Mouse (Mus musculus): ENCODE results near the gene Foxj2. TPM values are rescaled to one million over a fixed set of nuclear protein-coding genes. Genes with fewer than 3 reads are reported as not detected.

Gene Foxj2
- 5.0 and 5.4 TPM in 2 replicates for polyA plus RNA-seq (2014; fragmentation: Nextera tagmentation; extraction: Ambion mirVana)

- H3K4me1 ChIP-seq (replicated peaks; ENCODE audit: control insufficient read depth, insufficient read depth, low read length), result peaks cover 7% of the 10 kb centered on the region; the same call in 1 of the 2 replicates
- peak; percentile 87 for ATAC-seq (replicated peaks; ENCODE audit: low FRiP score)
- no peaks in the 10 kb centered on the region for H3K27me3 ChIP-seq (ENCODE audit: control insufficient read depth, insufficient read depth, low read length)
- no peaks in the 10 kb centered on the region for H3K36me3 ChIP-seq (ENCODE audit: control insufficient read depth, insufficient read depth, low read length)
- 3% methylated on average over 43 of the region's 61 CpGs for WGBS
- peak within 1 kb of the TSS; percentile 57 for H3K4me2 ChIP-seq (ENCODE audit: low read depth, low read length, severe bottlenecking)
- no peak within 1 kb of the TSS for H3K27ac ChIP-seq (ENCODE audit: low read depth, low read length)
- no peaks in the 10 kb centered on the region for H3K9me3 ChIP-seq (ENCODE audit: control insufficient read depth, low read length)
- peak; percentile 84 for DNase-seq (ENCODE audit: low spot score)
- H3K4me3 ChIP-seq (ENCODE audit: low read depth, low read length), result peak within 1 kb of the TSS; percentile 82
- peak within 1 kb of the TSS; percentile 87 for H3K9ac ChIP-seq (ENCODE audit: low read length)
These were observed at the start of gene Foxj2 for GRCm38 (mm10) chr6:122819306-122820070. Foxj2 (plus strand) TSS chr6:122819914.

GRCm38 (mm10) chr6:122770760-122771315, 48.9 kb upstream of the Foxj2 start:
- Histone ChIP-seq H3K27ac (ENCODE audit: low read depth, low read length) (no peak overlapping the region), H3K4me1 (replicated peaks; ENCODE audit: control insufficient read depth, insufficient read depth, low read length) (no peaks in the 10 kb centered on the region; the same call in 1 of the 2 replicates), H3K9ac (ENCODE audit: low read length) (no peak overlapping the region), H3K27me3 (ENCODE audit: control insufficient read depth, insufficient read depth, low read length) (no peaks in the 10 kb centered on the region), H3K36me3 (ENCODE audit: control insufficient read depth, insufficient read depth, low read length) (no peaks in the 10 kb centered on the region), H3K4me2 (ENCODE audit: low read depth, low read length, severe bottlenecking) (no peak overlapping the region), H3K9me3 (ENCODE audit: control insufficient read depth, low read length) (no peaks in the 10 kb centered on the region), H3K4me3 (ENCODE audit: low read depth, low read length) (no peak overlapping the region)
- WGBS, result 94% methylated on average over 11 of the region's 11 CpGs
- DNase-seq (ENCODE audit: low spot score) (no peak), ATAC-seq (replicated peaks; ENCODE audit: low FRiP score) (no peak)

DNA sequence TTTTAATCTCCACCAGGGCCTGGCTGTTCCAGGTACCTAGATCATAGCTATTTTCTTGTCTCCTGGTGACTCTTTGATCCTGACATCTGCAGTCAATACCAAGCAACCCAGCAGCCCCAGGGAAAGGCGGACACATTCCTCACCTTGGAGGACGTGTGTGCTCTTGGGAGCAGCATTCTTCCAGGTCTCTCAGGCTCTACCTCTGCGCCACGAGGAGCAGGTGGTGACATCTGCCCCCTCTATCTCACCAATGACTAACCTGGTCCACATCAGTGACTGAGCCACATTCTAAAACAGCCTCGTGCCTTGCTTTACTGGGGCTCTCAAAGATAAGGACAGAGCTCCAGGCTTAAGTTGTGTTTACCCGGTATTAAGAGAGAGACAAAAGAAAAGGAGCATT, 47.0 kb upstream of the Foxj2 start:
- H3K4me3 ChIP-seq (ENCODE audit: low read depth, low read length), result no peak overlapping the region
- H3K27me3 ChIP-seq (ENCODE audit: control insufficient read depth, insufficient read depth, low read length), result no peaks in the 10 kb centered on the region
- H3K4me2 ChIP-seq (ENCODE audit: low read depth, low read length, severe bottlenecking), result no peak overlapping the region
- no peaks in the 10 kb centered on the region; the same call in 1 of the 2 replicates for H3K4me1 ChIP-seq (replicated peaks; ENCODE audit: control insufficient read depth, insufficient read depth, low read length)
- WGBS, result 59% methylated on average over 6 of the region's 6 CpGs
- no peaks in the 10 kb centered on the region for H3K9me3 ChIP-seq (ENCODE audit: control insufficient read depth, low read length)
- no peaks in the 10 kb centered on the region for H3K36me3 ChIP-seq (ENCODE audit: control insufficient read depth, insufficient read depth, low read length)
- H3K27ac ChIP-seq (ENCODE audit: low read depth, low read length), result no peak overlapping the region
- DNase-seq (ENCODE audit: low spot score) (no peak), ATAC-seq (replicated peaks; ENCODE audit: low FRiP score) (no peak)
- H3K9ac ChIP-seq (ENCODE audit: low read length), result no peak overlapping the region

DNA sequence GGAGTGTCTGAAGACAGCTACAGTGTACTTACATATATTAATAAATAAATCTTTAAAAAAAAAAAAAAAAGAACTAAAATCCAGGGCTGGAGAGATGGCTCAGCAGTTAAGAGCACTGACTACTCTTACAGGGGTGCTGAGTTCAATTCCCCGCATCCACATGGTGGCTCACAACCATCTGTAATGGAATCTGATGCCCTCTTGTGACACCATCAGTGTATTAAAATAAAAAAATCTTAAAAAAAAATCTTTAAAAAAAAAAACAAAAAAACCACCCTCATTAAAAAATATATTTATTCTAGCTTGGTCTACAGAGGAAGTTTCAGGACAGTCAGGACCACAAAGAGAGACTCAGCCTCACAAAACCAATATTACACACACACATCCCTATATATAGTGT, 45.4 kb upstream of the Foxj2 start:
- no peak overlapping the region for H3K9ac ChIP-seq (ENCODE audit: low read length)
- 96% methylated on average over 1 of the region's 1 CpGs for WGBS
- no peak overlapping the region for H3K27ac ChIP-seq (ENCODE audit: low read depth, low read length)
- H3K4me1 ChIP-seq (replicated peaks; ENCODE audit: control insufficient read depth, insufficient read depth, low read length), result no peaks in the 10 kb centered on the region; the same call in 1 of the 2 replicates
- no peak overlapping the region for H3K4me3 ChIP-seq (ENCODE audit: low read depth, low read length)
- H3K27me3 ChIP-seq (ENCODE audit: control insufficient read depth, insufficient read depth, low read length), result no peaks in the 10 kb centered on the region
- no peaks in the 10 kb centered on the region for H3K9me3 ChIP-seq (ENCODE audit: control insufficient read depth, low read length)
- H3K4me2 ChIP-seq (ENCODE audit: low read depth, low read length, severe bottlenecking), result no peak overlapping the region
- H3K36me3 ChIP-seq (ENCODE audit: control insufficient read depth, insufficient read depth, low read length), result no peaks in the 10 kb centered on the region
- ATAC-seq (replicated peaks; ENCODE audit: low FRiP score), result no peak
- DNase-seq (ENCODE audit: low spot score), result no peak

DNA sequence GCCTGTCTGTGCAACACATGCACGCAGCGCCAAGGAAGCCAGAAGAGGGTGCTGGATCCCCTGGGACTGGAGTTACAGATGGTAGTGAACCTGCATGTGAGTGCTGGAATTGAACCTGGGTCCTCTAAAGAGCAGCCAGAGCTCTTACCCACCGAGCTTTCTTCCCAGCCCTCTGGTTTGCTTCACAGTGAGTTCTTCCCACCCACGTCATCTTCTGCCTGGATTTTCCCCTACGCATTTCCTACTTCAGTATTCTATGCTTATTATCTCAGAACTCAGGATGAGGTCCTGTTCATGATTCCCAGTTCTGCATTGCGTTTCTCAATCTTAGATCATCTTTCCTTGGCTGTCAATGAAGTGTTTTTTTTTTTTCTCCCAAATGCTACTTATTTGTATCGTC, 43.7 kb upstream of the Foxj2 start:
- DNase-seq (ENCODE audit: low spot score) (no peak), ATAC-seq (replicated peaks; ENCODE audit: low FRiP score) (no peak)
- Histone ChIP-seq H3K4me3 (ENCODE audit: low read depth, low read length) (no peak overlapping the region), H3K4me1 (replicated peaks; ENCODE audit: control insufficient read depth, insufficient read depth, low read length) (no peaks in the 10 kb centered on the region), H3K36me3 (ENCODE audit: control insufficient read depth, insufficient read depth, low read length) (no peaks in the 10 kb centered on the region), H3K27me3 (ENCODE audit: control insufficient read depth, insufficient read depth, low read length) (no peaks in the 10 kb centered on the region), H3K9ac (ENCODE audit: low read length) (no peak overlapping the region), H3K27ac (ENCODE audit: low read depth, low read length) (no peak overlapping the region), H3K4me2 (ENCODE audit: low read depth, low read length, severe bottlenecking) (no peak overlapping the region), H3K9me3 (ENCODE audit: control insufficient read depth, low read length) (no peaks in the 10 kb centered on the region)
- WGBS, result 80% methylated on average over 7 of the region's 7 CpGs

GRCm38 (mm10) chr6:122779916-122780315, 39.8 kb upstream of the Foxj2 start:
- no peak overlapping the region for H3K27ac ChIP-seq (ENCODE audit: low read depth, low read length)
- WGBS, result 66% methylated on average over 1 of the region's 1 CpGs
- no peaks in the 10 kb centered on the region for H3K4me1 ChIP-seq (replicated peaks; ENCODE audit: control insufficient read depth, insufficient read depth, low read length)
- H3K9ac ChIP-seq (ENCODE audit: low read length), result no peak overlapping the region
- ATAC-seq (replicated peaks; ENCODE audit: low FRiP score) (no peak), DNase-seq (ENCODE audit: low spot score) (no peak)
- no peak overlapping the region for H3K4me3 ChIP-seq (ENCODE audit: low read depth, low read length)
- H3K9me3 ChIP-seq (ENCODE audit: control insufficient read depth, low read length), result no peaks in the 10 kb centered on the region
- H3K4me2 ChIP-seq (ENCODE audit: low read depth, low read length, severe bottlenecking), result no peak overlapping the region
- H3K36me3 ChIP-seq (ENCODE audit: control insufficient read depth, insufficient read depth, low read length), result no peaks in the 10 kb centered on the region
- no peaks in the 10 kb centered on the region for H3K27me3 ChIP-seq (ENCODE audit: control insufficient read depth, insufficient read depth, low read length)

- WGBS, result 76% methylated on average over 4 of the region's 4 CpGs
- Histone ChIP-seq H3K9me3 (ENCODE audit: control insufficient read depth, low read length) (no peaks in the 10 kb centered on the region), H3K4me3 (ENCODE audit: low read depth, low read length) (no peak overlapping the region), H3K9ac (ENCODE audit: low read length) (no peak overlapping the region), H3K27ac (ENCODE audit: low read depth, low read length) (no peak overlapping the region), H3K4me2 (ENCODE audit: low read depth, low read length, severe bottlenecking) (no peak overlapping the region), H3K27me3 (ENCODE audit: control insufficient read depth, insufficient read depth, low read length) (no peaks in the 10 kb centered on the region), H3K4me1 (replicated peaks; ENCODE audit: control insufficient read depth, insufficient read depth, low read length) (no peaks in the 10 kb centered on the region), H3K36me3 (ENCODE audit: control insufficient read depth, insufficient read depth, low read length) (no peaks in the 10 kb centered on the region)
- DNase-seq (ENCODE audit: low spot score), result no peak
- ATAC-seq (replicated peaks; ENCODE audit: low FRiP score), result no peak
These were observed 38.5 kb upstream of the Foxj2 start for GRCm38 (mm10) chr6:122781167-122781566.

GRCm38 (mm10) chr6:122782164-122782563, 37.5 kb upstream of the Foxj2 start:
- Histone ChIP-seq H3K9ac (ENCODE audit: low read length) (no peak overlapping the region), H3K4me1 (replicated peaks; ENCODE audit: control insufficient read depth, insufficient read depth, low read length) (no peaks in the 10 kb centered on the region), H3K9me3 (ENCODE audit: control insufficient read depth, low read length) (no peaks in the 10 kb centered on the region), H3K27me3 (ENCODE audit: control insufficient read depth, insufficient read depth, low read length) (no peaks in the 10 kb centered on the region), H3K4me3 (ENCODE audit: low read depth, low read length) (no peak overlapping the region), H3K4me2 (ENCODE audit: low read depth, low read length, severe bottlenecking) (no peak overlapping the region), H3K27ac (ENCODE audit: low read depth, low read length) (no peak overlapping the region), H3K36me3 (ENCODE audit: control insufficient read depth, insufficient read depth, low read length) (no peaks in the 10 kb centered on the region)
- WGBS, result 82% methylated on average over 3 of the region's 3 CpGs
- DNase-seq (ENCODE audit: low spot score), result no peak
- no peak for ATAC-seq (replicated peaks; ENCODE audit: low FRiP score)

GRCm38 (mm10) chr6:122784866-122785265, 34.8 kb upstream of the Foxj2 start:
- no peak overlapping the region for H3K4me3 ChIP-seq (ENCODE audit: low read depth, low read length)
- 97% methylated on average over 3 of the region's 3 CpGs for WGBS
- no peak for ATAC-seq (replicated peaks; ENCODE audit: low FRiP score)

More at GRCm38 (mm10) chr6:122784866-122785265, 34.8 kb upstream of the Foxj2 start:
- no peaks in the 10 kb centered on the region for H3K4me1 ChIP-seq (replicated peaks; ENCODE audit: control insufficient read depth, insufficient read depth, low read length)
- no peak overlapping the region for H3K9ac ChIP-seq (ENCODE audit: low read length)
- H3K27me3 ChIP-seq (ENCODE audit: control insufficient read depth, insufficient read depth, low read length), result no peaks in the 10 kb centered on the region
- H3K36me3 ChIP-seq (ENCODE audit: control insufficient read depth, insufficient read depth, low read length), result no peaks in the 10 kb centered on the region
- no peak for DNase-seq (ENCODE audit: low spot score)
- H3K27ac ChIP-seq (ENCODE audit: low read depth, low read length), result no peak overlapping the region
- no peaks in the 10 kb centered on the region for H3K9me3 ChIP-seq (ENCODE audit: control insufficient read depth, low read length)
- no peak overlapping the region for H3K4me2 ChIP-seq (ENCODE audit: low read depth, low read length, severe bottlenecking)
